Mouse (Mus musculus) ES-E14 (cell line): ENCODE measurements around the gene C1qb. TPM values are rescaled to one million over a fixed set of nuclear protein-coding genes. Genes with fewer than 3 reads are reported as not detected.

Source experiments
- DNase-seq: peaks from one replicate; pipeline ENCODE4 v3.0.0-alpha.2; 2013; ENCODE audit warnings: low read depth, low spot score
- H3K27ac ChIP-seq: 2 replicates; pipeline ENCODE4 v1.5.1; 2012; ENCODE audit warnings: low read depth, mild to moderate bottlenecking, low read length, moderate library complexity, mixed read lengths; ENCODE audit not compliant: poor library complexity, insufficient read depth, severe bottlenecking
- H3K36me3 ChIP-seq: 2 replicates; pipeline ENCODE4 v1.6.1; 2012; ENCODE audit warnings: mild to moderate bottlenecking, low read length, moderate library complexity, mixed read lengths; ENCODE audit not compliant: control insufficient read depth, poor library complexity, insufficient read depth, severe bottlenecking
- H3K4me1 ChIP-seq, 2 experiments: fragments of 150-350 bp in 1 of 2; sonication (generic) in 1 of 2; 2 replicates each; pipeline ENCODE4 v1.6.1; 2012; ENCODE audit warnings: low read length in 2 of 2, mild to moderate bottlenecking in 1 of 2, mixed read lengths in 1 of 2; ENCODE audit not compliant: control insufficient read depth in 2 of 2, insufficient read depth in 2 of 2, poor library complexity in 1 of 2
- H3K4me3 ChIP-seq, 2 experiments: fragments of 150-350 bp in 1 of 2; sonication (generic) in 1 of 2; 2 replicates each; pipeline ENCODE4 v1.5.1; 2012; ENCODE audit warnings: low read length in 2 of 2, low read depth in 1 of 2, mild to moderate bottlenecking in 1 of 2, mixed read lengths in 1 of 2; ENCODE audit not compliant: insufficient read depth in 1 of 2, poor library complexity in 1 of 2, severe bottlenecking in 1 of 2
- H3K9ac ChIP-seq: 2 replicates; pipeline ENCODE4 v1.6.1; 2012; ENCODE audit warnings: low read depth, mild to moderate bottlenecking, low read length, mixed read lengths; ENCODE audit not compliant: poor library complexity, insufficient read depth, severe bottlenecking
- H3K9me3 ChIP-seq: fragments of 150-350 bp; sonication (generic); 2 replicates; pipeline ENCODE4 v1.6.1; 2012; ENCODE audit warnings: low read depth, mild to moderate bottlenecking, low read length; ENCODE audit not compliant: control insufficient read depth, insufficient read depth
- CHD2 ChIP-seq: IDR thresholded peaks from 2 replicates; pipeline ENCODE4 v1.6.1; 2014; ENCODE audit warnings: mild to moderate bottlenecking, low read depth, low read length, inconsistent platforms
- HCFC1 ChIP-seq: IDR thresholded peaks from 2 replicates; pipeline ENCODE4 v1.6.1; 2012; ENCODE audit warnings: low read length, inconsistent platforms, borderline replicate concordance; ENCODE audit not compliant: insufficient read depth
- MAFK ChIP-seq: IDR thresholded peaks from 2 replicates; pipeline ENCODE4 v1.6.1; 2014; ENCODE audit warnings: mild to moderate bottlenecking, low read depth, low read length, inconsistent platforms; ENCODE audit not compliant: insufficient read depth
- ZC3H11A ChIP-seq: IDR thresholded peaks from 2 replicates; pipeline ENCODE4 v1.6.1; 2012; ENCODE audit warnings: low read depth, mild to moderate bottlenecking, inconsistent platforms, low read length, borderline replicate concordance
- ZNF384 ChIP-seq: IDR thresholded peaks from 2 replicates; pipeline ENCODE4 v1.6.1; 2012; ENCODE audit warnings: low read depth, low read length, inconsistent platforms
- in situ Hi-C, 2 experiments: fragments of 600-800 bp; cut with MboI; formaldehyde crosslinking; loops; one replicate each; pipeline ENCODE4 v1.15.1; 2025; ENCODE audit warnings: low sequenced_read_pairs in 2 of 2, inconsistent platforms in 1 of 2; ENCODE audit not compliant: unreplicated experiment in 2 of 2
- total RNA-seq: library from RNA; depleted of rRNA; stranded (reverse); fragments of 300-350 nt; gene quantifications from 2 replicates; pipeline ENCODE4 v1.2.3, GENCODE M21; 2012

The C1qb gene
- total RNA-seq, 1 experiment = not detected

GRCm38 (mm10) chr4:136916359-136917164, 30.6 kb upstream of the C1qb start:
- Histone ChIP-seq H3K9ac (no peak overlapping the region), H3K9me3 (no peaks in the 10 kb centered on the region), H3K27ac (no peak overlapping the region), H3K4me1 (peaks cover 0 to 3% of the 10 kb centered on the region in 2 experiments; a peak in 1 of 4 replicates), H3K36me3 (no peaks in the 10 kb centered on the region), H3K4me3 (no peak overlapping the region)
- DNase-seq = no peak
- in situ Hi-C loops = no loop called here
- TF ChIP-seq HCFC1 (no peak), CHD2 (no peak), MAFK (no peak), ZC3H11A (no peak), ZNF384 (no peak)

GRCm38 (mm10) chr4:136912841-136913240, 26.9 kb upstream of the C1qb start:
- Histone ChIP-seq H3K9me3 (no peaks in the 10 kb centered on the region), H3K4me3 (no peak overlapping the region), H3K9ac (no peak overlapping the region), H3K36me3 (no peaks in the 10 kb centered on the region), H3K4me1 (peaks cover 0 to 6% of the 10 kb centered on the region in 2 experiments; a peak in 1 of 4 replicates), H3K27ac (no peak overlapping the region)
- TF ChIP-seq MAFK (no peak), HCFC1 (no peak)
- in situ Hi-C loops = no loop called here
- no peak for DNase-seq

GRCm38 (mm10) chr4:136911804-136912203, 25.8 kb upstream of the C1qb start:
- TF ChIP-seq CHD2 = no peak
- no peak for TF ChIP-seq ZC3H11A
- no peak for TF ChIP-seq HCFC1
- no peak for TF ChIP-seq MAFK
- no peak for TF ChIP-seq ZNF384
- Histone ChIP-seq H3K36me3 (no peaks in the 10 kb centered on the region), H3K9ac (no peak overlapping the region), H3K4me1 (peaks cover 0 to 6% of the 10 kb centered on the region in 2 experiments; a peak in 1 of 4 replicates), H3K4me3 (no peak overlapping the region), H3K9me3 (no peaks in the 10 kb centered on the region), H3K27ac (no peak overlapping the region)
- DNase-seq = no peak
- in situ Hi-C loops = no loop called here

GRCm38 (mm10) chr4:136911211-136911646, 25.2 kb upstream of the C1qb start:
- no peaks in the 10 kb centered on the region for H3K9me3 ChIP-seq
- TF ChIP-seq ZNF384 = no peak
- no peak for TF ChIP-seq HCFC1
- no peak for TF ChIP-seq CHD2
- no peak for TF ChIP-seq ZC3H11A
- TF ChIP-seq MAFK = no peak
- no peak overlapping the region for H3K27ac ChIP-seq
- H3K36me3 ChIP-seq = no peaks in the 10 kb centered on the region
- H3K9ac ChIP-seq = no peak overlapping the region
- in situ Hi-C loops = no loop called here
- DNase-seq = no peak
- H3K4me1 ChIP-seq = peaks cover 0 to 6% of the 10 kb centered on the region in 2 experiments; a peak in 1 of 4 replicates
- no peak overlapping the region for H3K4me3 ChIP-seq
